Mouse (Mus musculus) neural tube, embryonic 10.5 days (tissue): ENCODE measurements around the gene Hist1h2bn.
"Not testable (repeated sequence)": the region's sequence is repeated elsewhere in the genome, so short reads cannot be mapped to it uniquely, and the experiment has no call there.

Source experiments
- DNase-seq: peaks from one replicate; pipeline ENCODE4 v3.0.0-alpha.2; 2017; ENCODE audit warnings: low spot score; ENCODE audit errors: extremely low spot score

The Hist1h2bn gene

DNA sequence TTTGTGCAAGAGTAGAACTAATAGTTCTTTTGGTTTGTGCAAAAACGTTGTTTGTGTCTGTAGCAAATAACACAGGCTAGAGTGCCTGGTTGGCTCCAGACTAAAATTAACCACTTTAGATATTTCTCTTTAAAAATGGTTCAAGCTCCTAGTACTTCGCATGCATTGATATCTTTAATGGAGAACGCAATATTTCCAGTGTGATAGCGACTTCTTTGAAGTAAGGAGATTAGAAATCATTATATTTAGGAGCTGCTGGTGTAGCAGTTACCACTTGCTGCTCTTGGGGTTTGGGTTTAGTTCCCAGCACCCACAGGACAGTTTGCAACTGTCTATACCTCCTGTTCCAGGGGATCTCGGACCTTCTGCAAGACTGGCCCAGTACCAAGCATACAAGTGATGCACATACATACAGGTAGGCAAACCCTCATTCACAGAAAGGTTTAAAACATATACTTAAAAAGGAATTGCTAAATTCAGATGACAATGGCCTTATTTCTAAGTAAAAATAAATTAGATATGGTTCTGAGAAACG, 27.2 kb downstream of the Hist1h2bn start:
- no peak for DNase-seq

DNA sequence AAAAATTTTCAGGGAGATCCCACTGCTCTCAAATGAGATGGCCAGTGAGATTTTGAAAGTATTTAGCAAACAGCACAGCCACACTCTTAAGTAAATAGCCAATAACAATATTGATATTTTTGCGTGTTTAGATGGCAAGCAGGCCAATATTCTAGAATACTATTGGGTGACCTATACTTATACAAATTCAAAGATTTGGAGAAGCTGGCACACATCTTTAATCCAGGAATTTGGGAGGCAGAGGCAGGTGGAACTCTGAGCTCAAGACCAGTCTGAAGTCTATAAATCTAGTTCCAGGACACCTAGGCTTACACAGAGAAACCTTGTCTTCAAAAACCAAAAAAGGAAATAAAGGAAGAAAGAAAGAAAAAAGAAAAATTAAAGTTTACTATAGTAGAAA, 27.7 kb downstream of the Hist1h2bn start:
- DNase-seq, result no peak

DNA sequence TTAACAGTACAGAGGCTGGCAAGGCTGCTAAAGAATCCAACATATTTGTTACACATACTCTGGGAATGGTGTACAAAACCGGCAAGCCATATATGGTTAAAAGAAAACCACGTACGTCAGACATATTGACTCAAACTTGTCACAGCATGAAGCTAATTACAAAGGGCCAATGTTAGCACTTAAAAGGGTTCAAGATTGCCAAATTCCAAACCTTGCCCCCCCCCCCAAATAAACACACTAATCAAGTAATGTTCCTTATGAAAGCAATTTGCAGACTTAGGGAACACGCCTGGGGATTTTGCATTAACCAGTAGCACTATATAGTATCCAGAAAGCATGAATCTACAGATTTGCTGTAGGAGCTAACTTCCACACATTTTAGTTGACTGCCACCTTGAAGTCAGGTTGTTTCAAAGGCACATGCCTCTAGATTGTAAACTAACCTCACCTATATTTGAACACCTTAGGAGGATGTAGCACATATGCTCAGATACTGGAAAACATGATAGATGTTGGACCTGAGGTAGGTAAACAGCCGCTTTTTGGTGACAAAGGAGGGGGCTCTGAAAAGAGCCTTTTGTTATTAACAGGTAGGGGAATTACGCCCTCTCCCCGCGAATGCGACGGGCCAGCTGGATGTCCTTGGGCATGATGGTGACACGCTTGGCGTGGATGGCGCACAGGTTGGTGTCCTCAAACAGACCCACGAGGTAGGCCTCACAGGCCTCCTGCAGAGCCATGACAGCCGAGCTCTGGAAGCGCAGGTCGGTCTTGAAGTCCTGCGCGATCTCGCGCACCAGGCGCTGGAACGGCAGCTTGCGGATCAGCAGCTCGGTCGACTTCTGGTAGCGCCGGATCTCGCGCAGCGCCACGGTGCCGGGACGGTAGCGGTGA, 28.7 kb downstream of the Hist1h2bn start:
- peak; percentile 47 for DNase-seq

DNA sequence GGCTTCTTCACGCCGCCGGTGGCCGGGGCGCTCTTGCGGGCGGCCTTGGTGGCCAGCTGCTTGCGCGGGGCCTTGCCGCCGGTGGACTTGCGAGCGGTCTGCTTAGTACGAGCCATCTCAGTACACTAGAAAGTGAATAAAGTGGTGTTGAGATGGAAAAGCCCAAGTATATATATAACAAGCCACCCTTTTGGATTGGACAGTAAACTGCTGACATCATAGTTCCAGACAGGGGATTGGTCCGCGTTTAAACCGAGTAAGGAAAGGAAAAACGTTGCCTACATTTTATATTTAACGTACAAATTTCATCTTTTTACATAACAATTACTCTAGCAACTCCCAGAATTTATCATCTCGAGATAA, 29.3 kb downstream of the Hist1h2bn start, which contains the start of gene Hist1h3i:
Gene Hist1h3i, minus strand, starts transcription at position 116 of the 363 bp plus-strand sequence.
- no peak for DNase-seq

DNA sequence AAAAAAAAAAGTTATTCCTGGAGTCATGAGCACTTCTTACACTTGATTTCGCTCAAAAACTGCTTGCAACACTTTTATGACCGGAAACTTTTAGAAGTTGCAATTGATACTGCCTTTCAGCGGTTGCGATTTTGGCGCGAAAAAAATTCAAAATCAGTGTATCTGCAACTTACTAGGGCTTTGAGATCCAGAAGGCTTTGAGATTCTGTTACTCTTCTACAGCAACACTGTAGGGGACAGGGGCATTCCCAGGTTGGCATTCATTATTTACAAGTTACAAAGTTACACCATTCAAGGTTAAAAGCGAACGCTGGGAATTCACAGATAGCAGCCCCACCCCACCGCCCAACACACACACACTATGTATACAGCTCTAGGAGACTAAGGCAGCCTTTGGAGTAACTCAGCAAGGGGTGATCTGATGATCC, 29.8 kb downstream of the Hist1h2bn start:
- DNase-seq, result peak; percentile 65

DNA sequence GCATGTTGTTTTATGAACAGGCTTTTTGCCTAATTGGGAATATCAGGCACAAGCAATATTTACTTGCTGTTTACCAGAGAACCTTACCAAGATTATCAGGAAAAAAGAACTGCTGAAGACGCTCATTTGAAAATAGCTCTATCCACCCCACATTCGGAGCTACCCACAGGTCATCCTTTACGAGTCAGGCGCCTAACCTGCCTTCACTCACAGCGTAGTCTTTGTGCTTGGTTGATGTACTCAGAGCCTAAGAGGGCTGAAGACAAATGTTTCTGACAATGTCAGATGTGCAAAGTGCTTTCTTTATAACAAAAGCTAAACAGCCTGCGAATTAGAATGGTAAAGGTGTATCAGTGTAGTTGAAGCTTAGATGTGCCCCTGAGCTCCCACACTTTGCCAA, 30.4 kb downstream of the Hist1h2bn start:
- no peak for DNase-seq

DNA sequence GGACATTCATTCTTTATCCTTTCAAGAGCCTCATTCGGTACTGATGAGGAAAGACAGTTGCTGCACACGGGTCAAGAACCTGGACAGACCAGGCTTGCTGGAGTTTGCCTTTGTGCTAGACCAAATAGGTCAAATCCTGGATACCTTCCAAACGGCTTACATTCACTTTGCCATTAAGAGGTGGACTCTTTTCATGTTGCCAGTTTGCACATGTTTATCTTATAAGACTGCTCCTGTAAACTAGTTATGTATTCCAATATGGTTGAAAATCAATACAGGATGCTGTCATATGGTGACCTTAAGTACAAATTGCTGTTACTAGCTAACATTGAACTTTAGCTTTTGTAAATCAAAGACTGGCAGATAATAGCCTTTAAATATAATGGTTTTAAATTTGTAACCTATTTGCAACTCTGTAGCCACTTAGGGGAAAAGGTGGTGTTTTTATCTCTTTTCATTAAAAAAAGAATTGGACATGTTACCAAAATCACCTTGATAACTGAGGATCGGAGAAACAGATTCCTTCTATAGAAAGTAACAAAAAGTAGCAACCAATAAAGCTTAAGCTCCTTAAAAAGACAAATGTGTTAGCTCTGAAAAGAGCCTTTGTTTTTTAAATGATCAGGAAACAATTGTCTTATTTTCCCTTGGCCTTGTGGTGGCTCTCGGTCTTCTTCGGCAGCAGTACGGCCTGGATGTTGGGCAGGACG, 32.4 kb downstream of the Hist1h2bn start:
- peak; percentile 44 for DNase-seq

DNA sequence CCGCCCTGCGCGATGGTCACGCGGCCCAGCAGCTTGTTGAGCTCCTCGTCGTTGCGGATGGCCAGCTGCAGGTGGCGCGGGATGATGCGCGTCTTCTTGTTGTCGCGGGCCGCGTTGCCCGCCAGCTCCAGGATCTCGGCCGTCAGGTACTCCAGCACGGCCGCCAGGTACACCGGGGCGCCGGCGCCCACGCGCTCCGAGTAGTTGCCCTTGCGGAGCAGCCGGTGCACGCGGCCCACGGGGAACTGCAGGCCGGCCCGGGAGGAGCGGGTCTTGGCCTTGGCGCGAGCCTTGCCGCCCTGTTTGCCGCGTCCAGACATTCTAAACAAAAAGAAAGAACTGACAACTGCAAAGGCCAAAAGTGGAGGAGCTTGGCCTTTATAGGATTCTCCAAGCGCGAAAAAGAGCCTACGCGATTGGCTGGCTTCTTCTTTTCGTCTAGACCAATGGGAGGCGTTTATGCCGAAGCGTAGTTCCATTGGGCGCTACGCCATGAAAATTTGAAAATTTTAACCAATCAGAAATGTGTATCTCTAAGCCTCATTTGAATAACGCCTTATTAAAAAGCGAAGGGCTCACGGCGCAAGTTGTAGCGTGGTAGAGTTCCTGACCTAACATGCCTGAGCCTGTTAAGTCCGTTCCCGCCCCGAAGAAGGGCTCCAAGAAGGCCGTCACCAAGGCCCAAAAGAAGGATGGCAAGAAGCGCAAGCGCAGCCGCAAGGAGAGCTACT, 33.1 kb downstream of the Hist1h2bn start, which contains the start of the genes Hist1h2an and Hist1h2bp:
Gene Hist1h2an, minus strand, starts transcription at position 320 of the 731 bp plus-strand sequence.
Gene Hist1h2bp, plus strand, starts transcription at position 563 of the 731 bp plus-strand sequence.
- peak; percentile 87 for DNase-seq

DNA sequence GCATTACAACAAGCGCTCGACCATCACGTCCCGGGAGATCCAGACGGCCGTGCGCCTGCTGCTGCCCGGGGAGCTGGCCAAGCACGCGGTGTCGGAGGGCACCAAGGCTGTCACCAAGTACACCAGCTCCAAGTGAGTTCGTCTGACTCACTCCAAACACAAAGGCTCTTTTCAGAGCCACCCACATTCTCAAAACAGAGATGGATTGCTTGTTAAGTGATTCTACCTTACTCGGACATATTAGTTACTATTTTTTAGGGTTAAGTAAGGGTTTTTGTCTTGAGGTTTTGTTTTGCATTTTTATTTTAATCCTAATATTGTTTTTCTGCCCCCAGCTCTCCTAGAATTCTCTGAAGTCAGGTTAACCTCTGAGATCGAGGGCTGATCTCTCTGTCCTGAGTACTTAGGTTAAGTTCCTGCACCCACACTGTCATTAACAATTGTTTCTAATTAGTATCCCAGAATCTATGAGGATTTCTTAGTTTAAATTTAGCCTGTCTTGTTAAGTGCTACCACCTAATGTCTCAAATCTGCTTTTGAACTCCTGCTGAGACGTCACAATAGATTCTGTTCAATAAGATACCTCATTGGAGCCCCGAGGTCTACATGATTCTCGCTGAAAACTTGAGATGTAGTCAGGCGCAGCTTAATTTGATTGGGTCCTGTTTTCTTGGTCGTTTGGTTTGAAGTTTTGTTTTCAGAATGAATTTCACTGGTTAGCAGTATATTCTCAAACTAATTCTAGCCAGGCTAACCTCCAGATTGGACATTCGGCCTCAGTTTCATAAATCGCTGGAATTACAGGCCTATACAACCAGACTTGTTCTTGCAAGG, 34.1 kb downstream of the Hist1h2bn start:
- DNase-seq, result no peak

DNA sequence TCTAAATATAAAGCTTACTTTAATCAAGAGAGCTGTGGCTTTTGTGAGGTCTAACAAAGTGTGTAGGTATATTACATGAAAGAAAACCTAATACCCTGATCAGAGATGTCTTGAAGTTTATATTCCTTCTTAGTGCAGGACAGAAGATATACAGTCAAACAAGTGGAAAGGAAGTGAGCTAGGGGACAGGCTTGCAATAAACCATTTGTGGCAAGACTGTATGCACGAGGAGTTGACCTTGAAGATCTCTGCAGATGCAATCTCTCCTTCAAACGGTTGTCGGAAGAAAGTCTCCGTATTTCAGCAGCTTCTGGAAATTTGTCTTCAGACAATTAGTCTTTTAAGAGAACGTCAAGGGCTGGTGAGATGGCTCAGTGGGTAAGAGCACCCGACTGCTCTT, 36.0 kb downstream of the Hist1h2bn start:
- DNase-seq, result no peak

DNA sequence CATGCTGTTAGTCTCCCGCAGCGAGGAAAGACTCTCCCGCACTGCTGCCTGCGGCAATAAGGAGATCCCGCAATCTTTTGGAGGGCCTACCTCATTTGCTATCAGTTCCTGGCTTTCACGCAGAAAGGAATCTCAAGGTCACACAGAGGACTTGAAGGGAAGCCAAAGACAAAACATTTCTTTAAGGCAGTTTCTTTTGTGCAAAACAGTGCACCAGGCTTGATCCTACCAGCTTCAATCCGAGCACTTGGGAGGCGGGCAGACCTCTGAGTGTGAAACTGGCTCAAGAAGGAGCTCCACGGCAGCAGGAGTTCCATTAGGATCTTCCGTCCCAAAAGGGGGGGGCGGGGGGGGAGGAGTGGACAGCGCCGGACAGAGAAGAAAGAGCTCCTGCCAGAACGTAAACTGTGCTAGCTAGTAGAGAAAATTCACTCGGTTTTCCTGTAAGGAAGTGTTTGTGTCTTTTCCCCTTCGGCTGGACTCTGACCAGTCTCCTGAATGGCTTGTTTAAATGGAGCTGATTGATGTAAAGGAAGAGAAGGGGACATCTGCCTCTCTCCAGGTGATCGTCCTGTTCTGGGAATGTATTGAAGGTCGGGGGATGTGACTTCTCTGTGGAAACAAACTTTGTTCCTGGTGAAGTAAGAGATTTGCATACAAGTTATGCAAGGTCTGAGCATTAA, 36.8 kb downstream of the Hist1h2bn start:
- DNase-seq, result peak; percentile 54

DNA sequence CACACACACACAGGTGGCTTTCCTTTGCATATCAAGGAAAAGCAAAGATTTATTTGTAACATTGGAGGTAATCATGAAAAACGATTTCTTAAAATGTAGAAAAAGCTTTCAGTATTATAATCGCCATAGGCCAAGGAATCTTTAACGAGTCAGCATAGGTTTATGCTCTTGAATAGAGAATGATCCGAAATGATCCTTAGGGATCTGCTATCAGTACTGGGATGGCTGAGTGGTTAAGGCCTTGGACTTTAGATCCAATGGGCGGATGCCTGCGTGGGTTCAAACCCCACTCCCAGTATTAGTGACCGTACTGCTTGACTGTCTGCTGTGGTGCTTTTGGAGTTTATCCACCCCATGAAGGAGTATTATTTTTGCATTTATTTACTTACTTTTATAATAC, 41.7 kb downstream of the Hist1h2bn start:
- no peak for DNase-seq

DNA sequence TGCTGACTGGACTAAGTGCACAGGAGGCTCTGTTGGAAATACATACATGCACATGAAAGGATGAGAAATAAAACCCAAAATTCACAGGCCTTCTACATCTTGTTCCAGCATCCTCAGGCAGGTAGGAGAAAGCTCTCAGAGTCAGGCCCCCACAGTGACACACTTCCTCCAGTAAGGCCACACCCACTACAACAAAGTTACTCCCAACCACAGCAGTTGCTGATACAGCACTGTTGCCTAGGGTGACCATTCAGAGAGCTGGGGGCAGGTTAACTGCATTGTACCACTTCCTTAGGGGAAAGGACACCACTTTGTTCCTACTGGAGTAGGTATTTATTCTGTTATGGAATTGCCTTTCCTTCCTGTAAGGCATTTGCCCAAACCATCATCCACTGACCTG, 43.2 kb downstream of the Hist1h2bn start:
- DNase-seq, result not testable (repeated sequence)

DNA sequence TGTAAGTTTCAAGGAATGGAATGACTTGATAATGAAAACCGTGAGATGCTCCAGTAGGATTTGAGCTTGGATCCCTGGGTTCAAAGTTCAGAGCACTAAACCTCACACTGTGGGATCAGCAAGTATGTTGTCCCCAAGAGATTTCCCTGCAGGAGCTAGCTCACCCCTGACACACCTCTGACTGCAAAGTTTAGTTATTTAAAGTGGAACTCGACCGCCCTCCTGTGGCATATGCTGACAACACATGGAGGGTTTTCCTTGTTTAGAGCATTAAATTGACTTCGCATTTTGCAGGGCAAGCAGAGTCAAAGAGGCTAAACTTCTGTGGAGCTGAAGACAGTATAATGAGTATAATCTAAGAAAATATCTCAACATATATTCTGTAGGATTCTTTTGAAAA, 49.1 kb downstream of the Hist1h2bn start:
- DNase-seq, result not testable (repeated sequence)
